Mouse (Mus musculus) gastrocnemius, adult 2 months (tissue): ENCODE measurements around the gene Mum1. TPM values are rescaled to one million over a fixed set of nuclear protein-coding genes. Genes with fewer than 3 reads are reported as not detected.

Experiments
- DNase-seq: peaks from one replicate; pipeline ENCODE4 v3.0.0; 2022
- H3K27ac ChIP-seq: fragments of 200-600 bp; 2 replicates; pipeline ENCODE4 v1.8.1; 2022; ENCODE audit warnings: mild to moderate bottlenecking
- H3K4me3 ChIP-seq: fragments of 200-600 bp; 2 replicates; pipeline ENCODE4 v1.8.1; 2022; ENCODE audit warnings: mild to moderate bottlenecking, moderate library complexity
- CTCF ChIP-seq: fragments of 200-600 bp; IDR thresholded peaks from 2 replicates; pipeline ENCODE4 v1.8.1; 2022; ENCODE audit warnings: antibody characterized with exemption, mild to moderate bottlenecking, moderate library complexity
- intact Hi-C: fragments of 180-260 bp; cut with DNase I; formaldehyde crosslinking; loops from one replicate; pipeline ENCODE4 v1.15.1; 2025
- long read RNA-seq, 2 experiments: library from polyadenylated mRNA; stranded (forward); transcript quantifications; one replicate each; pipeline ENCODE4 v2.0.0; 2021
- total RNA-seq, 2 experiments: library from RNA; stranded (reverse); gene quantifications; 2 replicates each; pipeline ENCODE4 v1.2.3; 2021

Mum1 gene
- 10 to 100 TPM; 12.2 to 19.2 TPM for total RNA-seq
- long read RNA-seq, experiment 1, transcript Mum1-201 (14 exons, 2,640 nt) = major isoform, 21 of 50 reads
- long read RNA-seq, experiment 1, partial matches to known transcripts = 16 of 50 reads
- long read RNA-seq, experiment 1, other reads (novel, unspliced or antisense) = 12 of 50 reads
- long read RNA-seq, experiment 2, transcript Mum1-201 (14 exons, 2,640 nt) = major isoform, 21 of 34 reads
- long read RNA-seq, experiment 2, partial matches to known transcripts = 9 of 34 reads
- long read RNA-seq, experiment 2, other reads (novel, unspliced or antisense) = 3 of 34 reads

DNA sequence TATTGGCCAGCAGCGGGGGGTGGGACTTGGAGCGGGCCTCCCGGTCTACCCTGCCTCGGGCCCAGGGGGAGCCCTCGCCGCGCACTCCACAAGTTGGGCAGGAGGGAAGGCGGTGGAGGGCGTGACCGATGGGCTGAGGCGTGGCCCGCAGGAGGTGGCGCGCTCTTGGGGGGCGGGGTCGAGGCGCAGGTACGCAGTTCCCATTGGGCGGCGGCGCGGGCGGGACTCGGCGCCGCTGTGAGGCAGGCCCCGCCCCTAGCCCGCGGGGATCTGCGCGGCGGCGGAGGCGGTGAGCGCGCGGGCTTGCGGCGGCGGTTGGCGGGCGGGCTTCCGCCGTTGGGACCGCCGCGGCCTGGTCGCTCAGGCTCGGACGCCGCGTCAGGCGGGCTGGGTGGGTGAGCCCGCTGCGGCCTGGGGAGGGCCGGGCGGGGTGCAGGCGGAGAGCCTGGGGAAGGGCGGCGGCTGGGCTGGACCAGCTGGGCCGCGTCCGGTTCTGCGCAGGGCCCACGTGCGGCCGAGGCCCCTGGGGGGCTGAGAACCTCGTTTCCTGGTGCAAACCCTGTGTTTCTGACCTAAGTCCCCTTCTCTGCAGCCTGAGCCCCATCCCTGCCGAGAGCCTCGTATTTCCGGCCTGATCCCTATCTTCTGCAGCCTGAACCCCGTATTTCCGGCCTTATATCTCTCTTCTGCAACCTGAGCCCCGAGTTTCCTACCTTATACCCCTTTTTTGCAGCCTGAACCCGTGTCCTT, at the start of gene Mum1:
TSS of gene Mum1 (plus strand) at position 19 of the 750 bp plus-strand sequence.
- peak within 1 kb of the TSS; percentile 73 for H3K4me3 ChIP-seq
- peak; percentile 100 for DNase-seq
- peak; percentile 66 for TF ChIP-seq CTCF
- intact Hi-C loops = loop anchor here (2.0 kb wide), 2 partner anchors 18 to 28 kb away; no protein-coding TSS in a partner anchor
- peak within 1 kb of the TSS; percentile 94 for H3K27ac ChIP-seq

GRCm38 (mm10) chr10:80177441-80178279, 48.6 kb upstream of the Mum1 start:
- no peak overlapping the region for H3K27ac ChIP-seq

GRCm38 (mm10) chr10:80179068-80180051, 46.9 kb upstream of the Mum1 start, which contains the start of gene Efna2:
Gene Efna2, plus strand, starts transcription at chr10:80179482.
- peak within 1 kb of the TSS; percentile 69 for H3K27ac ChIP-seq
- DNase-seq = peak; percentile 77
- intact Hi-C loops = no loop called here
- no peak for TF ChIP-seq CTCF
- peak within 1 kb of the TSS; percentile 81 for H3K4me3 ChIP-seq

More at GRCm38 (mm10) chr10:80177441-80178279, 48.6 kb upstream of the Mum1 start:
- no peak for TF ChIP-seq CTCF
- DNase-seq = no peak
- intact Hi-C loops = no loop called here
- H3K4me3 ChIP-seq = no peak overlapping the region

DNA sequence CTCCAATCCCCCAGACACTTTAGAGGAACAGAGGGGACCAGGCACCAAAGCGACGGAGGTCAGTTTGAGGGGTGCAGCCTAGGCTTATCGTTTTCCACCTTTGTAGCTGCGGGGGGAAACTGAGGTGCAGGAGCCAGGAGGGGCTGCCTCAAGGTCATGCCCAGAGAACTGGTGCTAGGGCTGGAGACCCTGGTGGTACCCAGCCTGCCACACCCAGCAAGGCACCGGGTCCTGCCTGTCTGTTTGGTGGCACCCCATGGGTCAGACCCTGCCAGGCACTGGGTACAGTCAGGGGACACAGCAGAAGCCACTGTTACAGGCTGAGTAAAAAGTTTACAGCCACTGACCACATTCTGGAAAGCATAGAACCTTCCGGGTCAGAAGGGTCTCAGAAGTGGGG, 45.9 kb upstream of the Mum1 start:
- intact Hi-C loops = no loop called here
- no peak for DNase-seq
- no peak for TF ChIP-seq CTCF
- Histone ChIP-seq H3K27ac (no peak overlapping the region), H3K4me3 (peak overlapping the region; percentile 81; the same call in 1 of the 2 replicates)

GRCm38 (mm10) chr10:80180823-80181222, 45.4 kb upstream of the Mum1 start:
- intact Hi-C loops = no loop called here
- no peak for DNase-seq
- no peak overlapping the region for H3K27ac ChIP-seq
- H3K4me3 ChIP-seq = no peak overlapping the region
- TF ChIP-seq CTCF = no peak

GRCm38 (mm10) chr10:80182547-80182946, 43.7 kb upstream of the Mum1 start:
- no peak for TF ChIP-seq CTCF

DNA sequence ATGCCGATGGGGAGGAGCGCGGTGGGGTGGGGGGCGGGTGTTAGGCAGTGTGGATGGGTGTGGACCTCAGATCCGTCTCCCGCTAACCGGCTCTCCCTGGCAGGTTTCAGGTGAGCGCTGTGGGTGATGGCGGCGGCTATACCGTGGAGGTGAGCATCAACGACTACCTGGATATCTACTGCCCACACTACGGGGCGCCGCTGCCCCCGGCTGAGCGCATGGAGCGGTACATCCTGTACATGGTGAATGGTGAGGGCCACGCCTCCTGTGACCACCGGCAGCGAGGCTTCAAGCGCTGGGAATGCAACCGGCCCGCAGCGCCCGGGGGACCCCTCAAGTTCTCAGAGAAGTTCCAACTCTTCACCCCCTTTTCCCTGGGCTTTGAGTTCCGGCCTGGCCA, 39.6 kb upstream of the Mum1 start:
- Histone ChIP-seq H3K4me3 (no peak overlapping the region), H3K27ac (no peak overlapping the region)
- no peak for TF ChIP-seq CTCF
- DNase-seq = no peak
- intact Hi-C loops = no loop called here

More at GRCm38 (mm10) chr10:80182547-80182946, 43.7 kb upstream of the Mum1 start:
- intact Hi-C loops = no loop called here
- Histone ChIP-seq H3K27ac (no peak overlapping the region), H3K4me3 (no peak overlapping the region)
- no peak for DNase-seq

- Histone ChIP-seq H3K4me3 (no peak overlapping the region), H3K27ac (no peak overlapping the region)
- intact Hi-C loops = no loop called here
- DNase-seq = no peak
- TF ChIP-seq CTCF = no peak
Measured at GRCm38 (mm10) chr10:80187739-80188138, 38.5 kb upstream of the Mum1 start.

DNA sequence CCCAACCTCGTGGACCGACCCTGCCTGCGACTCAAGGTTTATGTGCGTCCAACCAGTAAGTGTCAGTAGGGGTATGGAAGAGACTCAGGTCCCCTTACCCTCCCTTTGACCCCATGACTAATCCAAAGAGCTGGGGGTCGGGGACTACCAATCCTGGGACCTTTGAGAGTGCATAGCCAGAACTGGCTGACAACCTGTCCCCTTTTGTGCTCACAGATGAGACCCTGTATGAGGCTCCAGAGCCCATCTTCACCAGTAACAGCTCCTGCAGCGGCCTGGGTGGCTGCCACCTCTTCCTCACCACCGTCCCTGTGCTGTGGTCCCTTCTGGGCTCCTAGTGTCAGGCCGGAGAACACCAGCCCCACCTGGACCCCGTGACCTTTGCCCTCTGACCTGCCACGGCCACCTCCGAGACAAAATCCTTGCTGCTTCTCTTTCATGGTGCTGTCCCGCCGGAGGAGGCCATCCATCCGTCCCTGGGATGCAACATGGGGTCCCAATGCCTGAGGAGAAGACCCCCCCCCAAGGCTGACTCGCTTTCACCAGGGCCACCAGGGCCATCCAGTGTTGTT, 37.7 kb upstream of the Mum1 start:
- H3K27ac ChIP-seq = no peak overlapping the region
- no peak for DNase-seq
- H3K4me3 ChIP-seq = no peak overlapping the region
- TF ChIP-seq CTCF = no peak
- intact Hi-C loops = no loop called here

- intact Hi-C loops = no loop called here
- no peak for TF ChIP-seq CTCF
- Histone ChIP-seq H3K27ac (no peak overlapping the region), H3K4me3 (peak overlapping the region; percentile 68)
- no peak for DNase-seq
Measured at GRCm38 (mm10) chr10:80189999-80190398, 36.2 kb upstream of the Mum1 start.

- intact Hi-C loops = no loop called here
- peak overlapping the region; percentile 68 for H3K4me3 ChIP-seq
- H3K27ac ChIP-seq = peak overlapping the region; percentile 6
- no peak for TF ChIP-seq CTCF
- DNase-seq = peak; percentile 42
Measured at GRCm38 (mm10) chr10:80190491-80191051, 35.7 kb upstream of the Mum1 start.
